In genomic region chr13:84023637-84024036, GRCm38 (mm10) we compare ENCODE assay signal across 12 mouse cellular contexts.
DNase-seq lines count a peak whose midpoint lies in the region; ATAC-seq and TF ChIP-seq lines count a peak whose summit lies in the region.
"Had no signal": no experiment of that assay in that cellular context is flagged by ENCODE, and none has a peak within 500 bp of the region (broad histone marks: within the 10 kb centered on the region; RNA-seq: fewer than 3 reads in every experiment).

No protein-coding gene starts in this region.

- no peak overlapping the region for H3K9ac ChIP-seq in forebrain, embryonic 13.5 days
- no peak overlapping the region for H3K9ac ChIP-seq in heart, adult 2 months (ENCODE audit: low read depth, low read length)
- H3K9ac ChIP-seq: lung, embryonic 14.5 days had no signal

- TF ChIP-seq CTCF in heart, adult 2 months (IDR thresholded peaks at IDR 0.05) = no peak

- H3K9me3 ChIP-seq in forebrain, embryonic 13.5 days (replicated peaks) = no peaks in the 10 kb centered on the region

- H3K27me3 ChIP-seq in forebrain, embryonic 13.5 days = no peaks in the 10 kb centered on the region
- no peaks in the 10 kb centered on the region for H3K27me3 ChIP-seq in heart, adult 2 months (ENCODE audit: control insufficient read depth, insufficient read depth, low read length)

- no peaks in the 10 kb centered on the region for H3K36me3 ChIP-seq in forebrain, embryonic 13.5 days (ENCODE audit: poor library complexity, severe bottlenecking)
- no peaks in the 10 kb centered on the region for H3K36me3 ChIP-seq in heart, adult 2 months (ENCODE audit: control insufficient read depth, insufficient read depth, low read length)

- H3K79me2 ChIP-seq in heart, adult 2 months (replicated peaks; ENCODE audit: control insufficient read depth, insufficient read depth, low read length) = no peaks in the 10 kb centered on the region

- 27% methylated on average over 5 of the region's 5 CpGs for WGBS in forebrain, embryonic 13.5 days
- WGBS in heart, adult 2 months = 69% methylated on average over 5 of the region's 5 CpGs

- 0 out of 2 replicates have a peak, but pooled peaks have one; percentile 59 for ATAC-seq in forebrain, embryonic 13.5 days
- ATAC-seq: CD4-positive, CD25-positive, alpha-beta regulatory T cell, adult 4 months had no signal

- intact Hi-C loops in left cerebral cortex, postnatal 10 days (cut with DNase I) = no loop called here
- intact Hi-C loops in heart, adult 2 months (cut with DNase I) = no loop called here

- peak; percentile 14 for DNase-seq in kidney, adult 11 months
- no peak for DNase-seq in kidney, adult 18-20 months
- DNase-seq in NIH3T3 (ENCODE audit: low read depth) = peak; percentile 5
- peak; percentile 14 to 18 for DNase-seq in left cerebral cortex, postnatal 10 days (ENCODE audit: extremely low spot score in 1 of 2, low spot score in 2 of 2)
- no peak for DNase-seq in heart, adult 2 months
- DNase-seq in heart, adult 8-10 months (ENCODE audit: low spot score) = no peak
- no peak for DNase-seq in gastrocnemius, adult 8-10 months (ENCODE audit: low spot score in 2 of 2)
- DNase-seq: cerebellum, postnatal 36 days; lung, embryonic 14.5 days had no signal

- TF ChIP-seq EP300 in heart, adult 2 months (IDR thresholded peaks at IDR 0.05; ENCODE audit: insufficient read depth, low read depth, low read length) = no peak

- TF ChIP-seq POLR2A in heart, adult 2 months (IDR thresholded peaks at IDR 0.05; ENCODE audit: insufficient read depth, low read depth, low read length) = no peak

- H3K4me3 ChIP-seq in forebrain, embryonic 13.5 days = no peak overlapping the region
- H3K4me3 ChIP-seq in heart, adult 2 months = no peak overlapping the region
- H3K4me3 ChIP-seq: myocyte had no signal

- H3K27ac ChIP-seq in forebrain, embryonic 13.5 days = 0 out of 2 replicates have a peak overlapping the region, but pooled peaks have one; percentile 3
- no peak overlapping the region for H3K27ac ChIP-seq in heart, adult 2 months

- H3K4me1 ChIP-seq in forebrain, embryonic 13.5 days = peaks cover 9% of the 10 kb centered on the region; the same call in 1 of the 2 replicates
- no peaks in the 10 kb centered on the region for H3K4me1 ChIP-seq in heart, adult 2 months (ENCODE audit: control insufficient read depth, insufficient read depth, low read length)

- no peak overlapping the region for H3K4me2 ChIP-seq in forebrain, embryonic 13.5 days
- H3K4me2 ChIP-seq: lung, embryonic 14.5 days had no signal

Comparison
In these comparisons a context has a peak if more than half of its experiments do, and no peak if none do; other contexts are left out.
1. DNase-seq: peak in kidney, adult 11 months (single experiment), NIH3T3 (single experiment) and left cerebral cortex, postnatal 10 days (2 of 2); none in kidney, adult 18-20 months (single experiment), heart, adult 2 months (0 of 2), heart, adult 8-10 months (single experiment) and gastrocnemius, adult 8-10 months (0 of 2).